Mouse (Mus musculus) lung, postnatal 0 days (tissue): Measurements from ENCODE around the gene Ttc4.

Source experiments
- CTCF ChIP-seq: IDR thresholded peaks from 2 replicates; pipeline ENCODE4 v1.5.1; 2016; ENCODE audit warnings: antibody characterized with exemption, mild to moderate bottlenecking
- EP300 ChIP-seq: IDR thresholded peaks from 2 replicates; pipeline ENCODE4 v1.6.1; 2016; ENCODE audit warnings: antibody characterized with exemption, mild to moderate bottlenecking, control low read depth

GRCm38 (mm10) chr4:106713622-106714021 is 34.9 kb upstream of the Ttc4 start:
- TF ChIP-seq EP300, result no peak
- no peak for TF ChIP-seq CTCF
